Mouse (Mus musculus) gastrocnemius, adult 18-20 months (tissue): ENCODE measurements around the gene Gm20388. TPM values are rescaled to one million over a fixed set of nuclear protein-coding genes. Genes with fewer than 3 reads are reported as not detected.

Experiments
- DNase-seq: peaks from one replicate; pipeline ENCODE4 v3.0.0; 2021; ENCODE audit warnings: low spot score
- total RNA-seq, 2 experiments: library from RNA; stranded (reverse); gene quantifications; 2 replicates each; pipeline ENCODE4 v1.2.3; 2021

The Gm20388 gene
- total RNA-seq, 2 experiments from 2014 or later, result 10.5 to 12.3 TPM

GRCm38 (mm10) chr8:121200979-121201378 is 1290.3 kb downstream of the Gm20388 start:
- no peak for DNase-seq

GRCm38 (mm10) chr8:121201651-121202050 is 1291.0 kb downstream of the Gm20388 start:
- DNase-seq, result no peak

- DNase-seq, result no peak
Measured at GRCm38 (mm10) chr8:121203612-121204376, 1293.2 kb downstream of the Gm20388 start.

- no peak for DNase-seq
Measured at GRCm38 (mm10) chr8:121207171-121207570, 1296.5 kb downstream of the Gm20388 start.

GRCm38 (mm10) chr8:121210627-121211026 is 1300.0 kb downstream of the Gm20388 start:
- no peak for DNase-seq

- DNase-seq, result no peak
Measured at GRCm38 (mm10) chr8:121213236-121213635, 1302.6 kb downstream of the Gm20388 start.

- DNase-seq, result no peak
Measured at GRCm38 (mm10) chr8:121213651-121214050, 1303.0 kb downstream of the Gm20388 start.

- no peak for DNase-seq
Measured at GRCm38 (mm10) chr8:121214975-121215374, 1304.3 kb downstream of the Gm20388 start.

GRCm38 (mm10) chr8:121216441-121216949 is 1305.9 kb downstream of the Gm20388 start:
- no peak for DNase-seq

GRCm38 (mm10) chr8:121218486-121218885 is 1307.8 kb downstream of the Gm20388 start:
- no peak for DNase-seq

GRCm38 (mm10) chr8:121220103-121220899 is 1309.7 kb downstream of the Gm20388 start:
- DNase-seq, result no peak

GRCm38 (mm10) chr8:121224709-121225108 is 1314.1 kb downstream of the Gm20388 start:
- no peak for DNase-seq

GRCm38 (mm10) chr8:121227756-121228155 is 1317.1 kb downstream of the Gm20388 start:
- no peak for DNase-seq

GRCm38 (mm10) chr8:121228892-121229291 is 1318.3 kb downstream of the Gm20388 start:
- DNase-seq, result peak; percentile 13

- no peak for DNase-seq
Measured at GRCm38 (mm10) chr8:121229550-121229949, 1318.9 kb downstream of the Gm20388 start.

- no peak for DNase-seq
Measured at GRCm38 (mm10) chr8:121233196-121233595, 1322.6 kb downstream of the Gm20388 start.

GRCm38 (mm10) chr8:121234915-121235314 is 1324.3 kb downstream of the Gm20388 start:
- DNase-seq, result no peak

GRCm38 (mm10) chr8:121239640-121240039 is 1329.0 kb downstream of the Gm20388 start:
- DNase-seq, result no peak

- DNase-seq, result peak; percentile 17
Measured at GRCm38 (mm10) chr8:121241761-121242552, 1331.3 kb downstream of the Gm20388 start.

- no peak for DNase-seq
Measured at GRCm38 (mm10) chr8:121242671-121243070, 1332.0 kb downstream of the Gm20388 start.

- DNase-seq, result peak; percentile 11
Measured at GRCm38 (mm10) chr8:121248823-121249222, 1338.2 kb downstream of the Gm20388 start.
